Mouse (Mus musculus): ENCODE measurements around the gene Uaca.

The Uaca gene

GRCm38 (mm10) chr9:60838331-60838872, 44.1 kb downstream of the Uaca start:
- no peak for DNase-seq

GRCm38 (mm10) chr9:60841393-60841792, 47.1 kb downstream of the Uaca start:
- DNase-seq, result no peak

GRCm38 (mm10) chr9:60843415-60844076, 49.2 kb downstream of the Uaca start:
- no peak for DNase-seq

- DNase-seq, result peak; percentile 39
Measured at GRCm38 (mm10) chr9:60848730-60849129, 54.4 kb downstream of the Uaca start.

GRCm38 (mm10) chr9:60849986-60850385, 55.6 kb downstream of the Uaca start:
- DNase-seq, result no peak

- DNase-seq, result no peak
Measured at GRCm38 (mm10) chr9:60854196-60854595, 59.9 kb downstream of the Uaca start.

GRCm38 (mm10) chr9:60857833-60858232, 63.5 kb downstream of the Uaca start:
- peak; percentile 71 for DNase-seq

GRCm38 (mm10) chr9:60858306-60858960, 64.1 kb downstream of the Uaca start:
- peak; percentile 47 for DNase-seq

- DNase-seq, result no peak
Measured at GRCm38 (mm10) chr9:60859031-60859430, 64.7 kb downstream of the Uaca start.

- no peak for DNase-seq
Measured at GRCm38 (mm10) chr9:60861030-60861429, 66.7 kb downstream of the Uaca start.

GRCm38 (mm10) chr9:60864664-60865063, 70.3 kb downstream of the Uaca start:
- peak; percentile 37 for DNase-seq

GRCm38 (mm10) chr9:60865866-60866265, 71.5 kb downstream of the Uaca start:
- peak; percentile 40 for DNase-seq

GRCm38 (mm10) chr9:60870451-60870850, 76.1 kb downstream of the Uaca start:
- DNase-seq, result no peak

- no peak for DNase-seq
Measured at GRCm38 (mm10) chr9:60870919-60871503, 76.7 kb downstream of the Uaca start.

GRCm38 (mm10) chr9:60873257-60874054, 79.1 kb downstream of the Uaca start:
- no peak for DNase-seq

- no peak for DNase-seq
Measured at GRCm38 (mm10) chr9:60874055-60874392, 79.7 kb downstream of the Uaca start.

GRCm38 (mm10) chr9:60876085-60876484, 81.7 kb downstream of the Uaca start:
- no peak for DNase-seq

- no peak for DNase-seq
Measured at GRCm38 (mm10) chr9:60876531-60876930, 82.2 kb downstream of the Uaca start.

- no peak for DNase-seq
Measured at GRCm38 (mm10) chr9:60878051-60878557, 83.8 kb downstream of the Uaca start.

- DNase-seq, result no peak
Measured at GRCm38 (mm10) chr9:60878630-60879029, 84.3 kb downstream of the Uaca start.

GRCm38 (mm10) chr9:60885148-60885547, 90.8 kb downstream of the Uaca start:
- DNase-seq, result no peak

- no peak for DNase-seq
Measured at GRCm38 (mm10) chr9:60886431-60887371, 92.4 kb downstream of the Uaca start.

All from lung, postnatal 14 days (tissue).